Mouse (Mus musculus): ENCODE results near the gene H2al2c.
"Not testable (repeated sequence)": the region's sequence is repeated elsewhere in the genome, so short reads cannot be mapped to it uniquely, and the experiment has no call there.

The H2al2c gene

DNA sequence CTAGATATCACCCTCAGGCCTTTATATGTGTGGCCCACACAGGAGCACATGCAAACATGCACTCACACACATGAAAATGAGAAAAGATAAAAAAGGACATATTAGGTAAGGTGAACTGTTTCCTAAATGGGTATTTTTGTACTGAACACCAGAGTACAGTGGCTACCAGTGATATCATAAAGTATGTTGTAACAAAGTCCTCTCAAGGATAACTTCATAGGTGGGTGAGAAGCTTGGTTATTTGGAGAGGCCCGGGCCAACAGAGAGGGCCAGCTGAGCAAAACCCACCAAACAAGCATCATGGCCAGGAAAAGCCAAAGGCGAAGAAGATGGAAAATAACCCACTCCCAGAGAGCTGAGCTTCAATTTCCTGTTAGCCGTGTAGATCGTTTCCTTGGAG, at the start of gene H2al2c:
H2al2c (plus strand) TSS at position 301 of the 400 bp plus-strand sequence.
- in situ Hi-C loops (cut with MboI, MseI) = not testable (repeated sequence)
